Mouse (Mus musculus): ENCODE measurements around the gene Luc7l.
A peak's percentile ranks its signal among the peaks of the same experiment; 100 is the strongest.

The Luc7l gene

GRCm38 (mm10) chr17:26252539-26253251, at the start of gene Luc7l:
TSS of gene Luc7l (plus strand) at chr17:26252896.
- peak; percentile 83 for DNase-seq (ENCODE audit: extremely low spot score, low read depth, low spot score)

GRCm38 (mm10) chr17:26203321-26203811, 49.3 kb upstream of the Luc7l start:
- no peak for DNase-seq (ENCODE audit: extremely low spot score, low read depth, low spot score)

- DNase-seq (ENCODE audit: extremely low spot score, low read depth, low spot score), result no peak
Measured at GRCm38 (mm10) chr17:26204766-26205165, 47.9 kb upstream of the Luc7l start.

GRCm38 (mm10) chr17:26206392-26206791, 46.3 kb upstream of the Luc7l start:
- no peak for DNase-seq (ENCODE audit: extremely low spot score, low read depth, low spot score)

GRCm38 (mm10) chr17:26207686-26208085, 45.0 kb upstream of the Luc7l start, which contains the start of gene Arhgdig:
TSS of gene Arhgdig (minus strand) at chr17:26207786.
- DNase-seq (ENCODE audit: extremely low spot score, low read depth, low spot score), result no peak

GRCm38 (mm10) chr17:26212241-26212640, 40.5 kb upstream of the Luc7l start:
- no peak for DNase-seq (ENCODE audit: extremely low spot score, low read depth, low spot score)

GRCm38 (mm10) chr17:26212681-26213080, 40.0 kb upstream of the Luc7l start:
- DNase-seq (ENCODE audit: extremely low spot score, low read depth, low spot score), result no peak

- no peak for DNase-seq (ENCODE audit: extremely low spot score, low read depth, low spot score)
Measured at GRCm38 (mm10) chr17:26221508-26221907, 31.2 kb upstream of the Luc7l start.

- no peak for DNase-seq (ENCODE audit: extremely low spot score, low read depth, low spot score)
Measured at GRCm38 (mm10) chr17:26225150-26225549, 27.5 kb upstream of the Luc7l start.

GRCm38 (mm10) chr17:26229776-26230175, 22.9 kb upstream of the Luc7l start:
- no peak for DNase-seq (ENCODE audit: extremely low spot score, low read depth, low spot score)

GRCm38 (mm10) chr17:26231156-26231555, 21.5 kb upstream of the Luc7l start:
- no peak for DNase-seq (ENCODE audit: extremely low spot score, low read depth, low spot score)

GRCm38 (mm10) chr17:26232863-26233262, 19.8 kb upstream of the Luc7l start:
- no peak for DNase-seq (ENCODE audit: extremely low spot score, low read depth, low spot score)

GRCm38 (mm10) chr17:26234386-26234785, 18.3 kb upstream of the Luc7l start:
- DNase-seq (ENCODE audit: extremely low spot score, low read depth, low spot score), result no peak

GRCm38 (mm10) chr17:26235077-26235815, 17.4 kb upstream of the Luc7l start:
- no peak for DNase-seq (ENCODE audit: extremely low spot score, low read depth, low spot score)

- DNase-seq (ENCODE audit: extremely low spot score, low read depth, low spot score), result no peak
Measured at GRCm38 (mm10) chr17:26237667-26238066, 15.0 kb upstream of the Luc7l start.

GRCm38 (mm10) chr17:26239551-26239950, 13.1 kb upstream of the Luc7l start:
- no peak for DNase-seq (ENCODE audit: extremely low spot score, low read depth, low spot score)

GRCm38 (mm10) chr17:26240120-26240790, 12.4 kb upstream of the Luc7l start:
- DNase-seq (ENCODE audit: extremely low spot score, low read depth, low spot score), result no peak

GRCm38 (mm10) chr17:26240990-26241389, 11.7 kb upstream of the Luc7l start:
- DNase-seq (ENCODE audit: extremely low spot score, low read depth, low spot score), result no peak

GRCm38 (mm10) chr17:26243471-26244100, 9.1 kb upstream of the Luc7l start:
- DNase-seq (ENCODE audit: extremely low spot score, low read depth, low spot score), result peak; percentile 16

- DNase-seq (ENCODE audit: extremely low spot score, low read depth, low spot score), result peak; percentile 88
Measured at GRCm38 (mm10) chr17:26244101-26244841, 8.4 kb upstream of the Luc7l start, which contains the start of gene Fam234a. TSS of gene Fam234a (minus strand) at chr17:26244242.
